Mouse (Mus musculus) right cerebral cortex, postnatal 36 days (tissue): ENCODE measurements at regions not wholly inside any gene's neighbourhood (a gene's known extent, or its start where the extent isn't known, plus 50 kb on each side); places are given as distances from the start of the nearest gene placed in this dataset.

ENCODE experiments used
- DNase-seq, 2 experiments: peaks; one replicate each; pipeline ENCODE4 v3.0.0; 2022; ENCODE audit warnings: low spot score in 2 of 2, mixed read lengths in 1 of 2

DNA sequence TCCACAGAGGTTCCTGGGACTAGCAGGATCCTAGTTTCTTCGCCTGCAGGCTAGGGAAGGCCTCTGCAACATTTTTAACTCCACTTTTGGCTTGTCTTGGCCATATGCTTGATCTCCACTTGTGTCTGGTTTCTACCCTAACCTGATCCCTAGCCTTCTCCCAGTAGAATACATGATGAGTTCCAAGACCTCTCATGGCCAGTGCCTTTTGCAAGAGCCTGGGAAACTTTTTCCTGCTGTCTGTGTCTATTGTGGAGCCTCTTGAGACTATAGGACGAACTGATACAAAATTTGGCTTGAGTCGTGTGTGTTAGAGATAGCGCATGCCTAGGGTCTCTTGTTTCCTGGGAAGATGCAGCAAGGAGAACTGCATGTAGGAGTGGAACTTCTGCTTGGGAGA is 119.3 kb downstream of the Cartpt start:
- no peak for DNase-seq

DNA sequence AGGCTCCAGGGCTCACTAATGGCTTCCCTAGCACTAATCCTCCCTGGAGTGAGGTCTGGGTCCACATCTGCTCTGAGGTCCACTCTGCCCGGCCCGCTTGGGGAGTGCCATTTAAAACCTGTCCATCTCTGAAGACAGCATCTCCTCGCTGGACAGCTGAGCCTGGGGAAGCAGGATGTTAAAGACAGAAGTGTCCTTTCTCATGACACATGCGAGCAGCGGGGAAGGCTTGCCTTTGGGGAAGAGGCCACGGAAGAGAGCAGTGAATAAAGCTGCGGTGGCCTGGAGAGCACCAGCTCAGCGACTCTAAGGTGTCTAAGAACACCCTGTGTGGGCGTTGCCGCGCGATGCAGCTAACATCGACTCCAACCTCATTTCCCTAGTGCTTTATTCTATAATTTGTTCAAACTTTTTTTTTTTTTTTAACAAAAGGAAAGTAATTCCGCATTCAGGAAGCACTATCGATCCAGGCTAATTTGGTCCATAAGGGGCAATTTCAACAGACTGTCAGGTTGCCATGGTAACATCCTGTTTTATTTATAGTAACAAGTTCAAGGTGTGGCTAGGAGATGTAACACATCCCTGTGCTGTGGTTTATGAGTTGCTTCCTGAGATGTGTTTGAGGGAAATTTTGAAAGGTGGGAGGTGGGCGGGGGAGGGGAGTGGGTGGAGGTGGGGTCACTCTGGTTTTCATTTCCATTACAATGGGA is 120.0 kb downstream of the Cartpt start:
- DNase-seq, result no peak

DNA sequence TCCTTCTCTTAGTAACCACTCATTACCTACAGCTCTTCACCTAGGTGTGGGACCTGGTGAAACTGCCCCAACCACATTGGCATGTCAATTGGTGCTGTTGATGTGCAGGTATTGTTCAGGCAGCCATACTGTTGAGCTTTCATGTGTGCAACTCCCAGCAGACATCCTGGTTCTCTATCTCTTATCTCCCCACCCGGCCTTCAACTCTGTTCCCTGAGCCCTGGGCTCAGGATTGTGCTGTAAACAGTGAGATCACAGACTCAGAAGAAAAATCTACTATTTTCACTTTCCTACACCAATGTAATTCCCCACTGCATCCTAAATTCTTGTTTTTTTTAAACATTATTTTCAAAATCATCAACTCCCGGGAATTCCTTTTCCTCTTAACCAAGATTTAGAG is 122.1 kb downstream of the Cartpt start:
- no peak for DNase-seq

DNA sequence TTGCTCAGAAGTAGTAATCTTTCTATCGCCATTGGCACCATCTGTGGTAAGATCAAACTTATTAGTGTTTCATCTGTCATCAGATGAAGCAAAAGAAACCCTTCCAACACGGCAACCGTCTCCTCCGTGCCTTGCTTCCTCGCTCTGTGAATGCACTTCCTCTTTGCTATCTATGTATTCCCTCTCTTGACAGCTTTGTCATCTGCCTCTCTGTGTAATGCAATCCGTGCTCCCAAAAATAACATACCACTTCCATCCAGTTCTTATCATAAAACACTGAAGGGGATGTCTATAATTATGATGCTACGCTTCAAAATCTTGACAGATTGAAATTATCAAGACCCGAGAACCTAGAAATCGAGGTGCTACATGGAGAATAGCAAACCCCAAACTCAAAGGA is 123.2 kb downstream of the Cartpt start:
- DNase-seq, result no peak

DNA sequence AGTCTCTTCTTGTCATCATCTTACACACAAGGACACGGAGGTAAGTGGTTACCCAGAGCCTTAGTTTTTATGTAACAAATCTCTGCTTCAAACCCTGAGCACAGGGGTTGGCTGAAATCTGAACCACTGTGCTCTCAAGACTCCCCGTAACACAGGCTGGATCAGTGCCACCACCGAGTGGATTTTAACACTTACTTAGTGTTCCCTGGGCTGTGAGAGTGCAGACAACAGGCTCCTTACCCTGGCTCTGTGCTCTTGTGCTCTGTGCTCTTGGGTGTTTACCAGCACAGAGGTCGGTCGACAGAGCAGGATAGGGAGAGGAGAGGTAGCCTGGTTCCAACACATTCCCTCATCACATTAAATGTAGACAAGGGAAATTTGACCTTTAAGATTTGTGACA is 134.9 kb downstream of the Cartpt start:
- DNase-seq, result no peak

DNA sequence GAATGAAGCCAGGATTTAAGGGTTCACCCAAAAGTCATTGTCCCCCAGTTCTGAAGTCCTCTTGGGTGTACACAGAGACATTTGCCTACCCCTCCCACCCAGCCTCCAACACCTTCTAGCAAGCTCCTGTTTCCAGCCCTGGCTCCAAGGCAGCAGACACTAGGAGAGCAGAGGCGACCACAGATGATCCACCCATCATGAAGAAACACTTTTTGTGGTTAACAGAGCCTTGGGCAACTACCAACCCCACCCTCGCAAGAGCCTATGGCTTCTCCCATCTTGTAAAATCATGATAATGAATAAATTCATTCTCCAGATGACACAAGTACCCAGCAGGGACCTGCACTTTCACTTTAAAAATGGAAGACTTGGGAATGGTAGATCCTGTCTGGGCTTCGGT is 136.1 kb downstream of the Cartpt start:
- no peak for DNase-seq

DNA sequence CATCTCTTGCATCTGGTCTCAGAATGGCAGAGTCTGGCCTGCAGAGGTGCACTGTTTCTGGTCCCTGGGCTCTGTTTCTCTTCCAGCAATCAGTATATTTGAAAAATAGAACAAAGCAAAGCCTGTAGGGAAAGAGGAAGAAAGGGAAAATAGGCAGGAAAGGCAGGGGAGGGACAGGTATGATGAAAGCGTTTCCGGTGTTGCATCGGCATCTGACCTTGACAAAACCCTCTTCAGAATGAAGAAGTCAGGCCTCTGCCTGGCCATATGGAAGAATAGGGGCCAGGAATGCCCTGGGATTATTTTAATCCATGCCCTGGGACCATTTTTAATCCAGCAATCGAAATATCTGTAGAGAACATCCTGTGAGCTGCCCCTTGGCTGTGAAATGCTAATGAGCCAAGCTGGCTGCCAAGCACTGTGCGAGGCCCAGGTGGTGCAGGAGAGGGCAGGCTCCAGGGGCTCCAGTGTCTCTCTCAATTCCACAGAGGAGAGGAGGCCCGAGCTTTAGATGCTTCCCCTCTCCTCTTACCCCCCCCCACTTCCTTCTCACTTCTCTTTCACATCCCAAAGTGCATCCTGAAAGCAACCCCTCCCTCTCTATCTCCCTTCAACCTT is 136.7 kb downstream of the Cartpt start:
- DNase-seq, result no peak

DNA sequence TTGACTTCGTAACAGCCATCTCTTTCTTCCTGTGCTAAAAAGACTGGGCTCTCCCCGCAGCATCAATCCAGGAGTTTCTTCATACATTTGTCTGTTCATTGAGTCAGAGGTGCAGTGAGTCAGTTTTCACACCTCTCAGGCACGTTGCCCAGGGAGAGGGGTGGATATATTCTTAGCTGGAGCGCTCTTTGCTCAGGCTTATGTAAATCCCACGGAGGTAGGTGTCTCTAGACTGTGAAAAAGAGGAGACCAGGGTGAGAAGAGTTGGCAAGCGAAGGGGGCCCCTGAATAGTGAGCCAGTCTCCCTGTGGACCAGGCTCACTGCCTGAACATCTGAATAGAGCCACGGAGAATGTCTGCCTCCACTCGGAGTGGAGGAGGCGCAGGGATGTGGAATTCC is 139.0 kb downstream of the Cartpt start:
- DNase-seq, result peak; percentile 87 to 91

DNA sequence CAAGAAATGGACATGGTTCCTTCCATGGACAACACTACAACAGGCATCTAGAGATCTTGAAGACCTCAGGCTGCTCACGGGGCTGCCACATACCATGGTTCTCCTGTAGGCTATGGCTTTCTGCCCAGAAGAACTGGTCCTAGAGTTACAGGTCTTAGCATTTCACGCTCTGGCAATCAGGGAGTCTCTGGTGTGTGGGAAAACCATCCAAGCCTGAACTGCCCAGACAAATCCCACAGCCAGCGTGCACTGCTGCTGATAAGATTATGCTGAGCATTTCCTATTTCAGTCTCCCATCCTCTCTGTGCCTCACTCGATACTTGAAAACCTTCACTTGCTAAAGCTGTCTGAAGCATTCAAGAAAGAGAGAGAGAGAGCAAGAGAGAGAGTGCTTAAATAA is 139.5 kb downstream of the Cartpt start:
- DNase-seq, result no peak

DNA sequence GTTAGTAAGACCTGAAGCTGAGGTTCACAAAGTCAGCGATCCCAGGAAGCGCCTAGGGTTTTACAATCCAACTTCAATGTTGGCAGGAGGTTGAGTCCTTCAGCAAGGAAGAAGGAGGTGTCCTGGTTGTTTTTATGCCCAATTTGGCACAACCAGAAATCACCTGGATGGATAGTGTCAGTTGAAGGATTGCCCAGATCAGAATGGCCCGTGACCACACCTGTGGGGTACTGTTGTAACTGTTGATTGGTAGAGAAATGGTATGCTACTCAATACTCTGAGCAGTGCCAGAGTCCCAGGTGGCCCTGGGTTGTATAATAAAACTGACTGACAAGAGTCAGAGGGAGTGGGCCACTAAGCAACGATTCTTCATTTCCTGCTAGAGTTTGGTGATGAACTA is 140.2 kb downstream of the Cartpt start:
- DNase-seq, result no peak

DNA sequence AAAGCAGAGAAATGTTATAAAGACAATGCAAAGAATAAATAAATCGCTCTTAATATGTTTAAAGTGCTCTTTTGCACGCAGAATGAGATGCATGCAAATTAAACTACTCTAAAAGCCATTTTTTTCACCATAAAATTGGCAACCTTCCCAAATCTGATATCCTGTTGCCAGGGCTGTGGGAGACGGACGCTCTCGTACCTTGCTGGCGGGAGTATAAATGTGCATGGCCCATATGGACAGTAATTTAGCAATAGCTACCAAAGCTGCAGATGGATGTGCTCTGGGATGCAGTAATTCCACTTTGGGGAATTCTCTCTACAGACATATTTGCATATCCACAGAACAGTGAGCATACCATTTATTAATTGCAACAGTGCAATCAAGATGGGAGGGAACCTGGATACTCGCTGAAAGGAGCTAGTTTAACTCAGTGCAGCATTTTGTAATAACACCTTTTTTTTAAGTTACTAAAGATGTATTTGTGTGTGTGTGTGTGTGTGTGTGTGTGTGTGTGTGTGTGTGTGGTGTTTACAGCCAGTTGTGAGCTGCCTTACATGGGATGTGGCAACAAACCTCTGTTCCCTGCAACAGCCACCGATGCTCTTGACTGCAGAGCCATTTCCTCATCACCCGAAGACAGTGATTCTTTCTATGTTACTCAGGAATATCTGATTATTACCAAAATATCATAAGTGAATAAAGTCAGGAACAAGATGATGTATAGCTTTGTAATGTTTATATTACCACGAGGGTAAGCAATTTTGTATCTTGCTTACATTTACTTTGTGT is 141.4 kb downstream of the Cartpt start:
- no peak for DNase-seq

DNA sequence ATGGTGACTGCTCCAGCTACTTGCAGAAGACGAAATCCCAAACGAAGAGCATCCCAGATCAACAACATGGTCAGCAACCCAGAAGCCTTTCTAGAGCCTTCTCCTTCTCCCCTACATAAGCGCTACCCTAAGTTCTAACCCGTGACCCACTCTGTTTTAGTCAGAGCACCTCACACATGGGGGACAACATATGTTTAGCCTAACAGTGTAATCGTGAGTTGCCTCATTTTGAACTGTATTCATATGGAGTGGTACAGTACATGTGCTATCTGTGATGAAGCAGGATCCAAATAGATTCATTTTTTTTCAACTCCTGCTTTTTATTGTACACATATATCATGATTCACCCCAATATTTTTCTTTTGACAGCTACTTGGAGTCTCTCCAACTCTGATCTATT is 146.2 kb downstream of the Cartpt start:
- DNase-seq, result no peak

DNA sequence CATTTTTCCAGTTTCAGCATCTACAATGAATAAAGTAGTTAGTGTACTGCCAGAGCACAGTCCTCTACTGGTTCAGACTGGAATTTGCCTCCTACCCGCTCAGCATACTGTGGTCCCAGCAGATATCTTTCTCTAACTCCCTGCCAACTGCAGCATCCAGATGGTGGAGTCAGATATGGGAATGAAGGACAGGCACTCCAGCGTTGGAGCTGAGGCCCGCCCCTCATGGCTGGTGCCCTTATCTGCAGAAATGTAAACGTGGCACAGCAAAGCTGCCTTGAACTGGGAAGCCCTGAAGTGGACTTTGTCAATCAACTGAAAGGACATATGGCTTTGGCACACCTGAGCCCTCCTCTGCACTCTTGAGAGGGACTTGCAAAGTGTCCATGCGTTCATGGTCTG is 146.6 kb downstream of the Cartpt start:
- no peak for DNase-seq

DNA sequence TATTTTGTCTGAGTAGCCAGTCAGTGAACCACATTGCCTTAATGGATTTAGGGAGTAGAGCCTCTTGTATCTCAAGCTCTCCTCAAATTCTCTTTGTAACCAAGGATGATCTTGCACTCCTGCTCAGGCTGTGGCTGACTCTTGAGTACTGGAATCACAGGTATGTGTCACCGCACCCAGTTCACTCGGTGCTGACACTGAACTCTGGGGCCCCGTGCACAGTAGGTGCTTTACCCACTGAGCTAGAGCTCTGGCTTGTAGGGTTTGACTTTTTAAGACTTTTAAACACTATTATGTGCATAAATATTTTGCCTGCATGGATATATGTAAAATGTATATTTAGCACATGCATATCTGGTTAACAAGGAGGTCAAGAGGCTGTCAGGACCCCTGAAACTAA is 147.4 kb downstream of the Cartpt start:
- DNase-seq, result no peak

DNA sequence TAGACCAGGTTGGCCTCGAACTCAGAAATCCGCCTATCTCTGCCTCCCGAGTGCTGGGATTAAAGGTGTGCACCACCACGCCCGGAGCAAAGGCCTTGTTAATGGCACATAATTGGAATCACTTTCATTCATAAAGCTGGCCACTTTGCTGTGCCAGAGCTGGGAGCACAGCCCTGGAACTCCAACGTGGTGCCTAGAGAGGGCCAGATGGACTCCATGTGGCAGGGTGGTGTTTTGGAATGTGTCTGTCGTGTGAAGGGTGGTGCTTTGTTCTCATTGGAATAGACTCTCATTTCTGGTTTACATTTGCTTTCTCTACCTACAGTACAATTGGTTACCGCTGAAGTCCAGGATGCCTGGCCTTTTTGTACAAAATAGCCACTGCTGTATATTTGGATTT is 150.2 kb downstream of the Cartpt start:
- DNase-seq, result no peak

DNA sequence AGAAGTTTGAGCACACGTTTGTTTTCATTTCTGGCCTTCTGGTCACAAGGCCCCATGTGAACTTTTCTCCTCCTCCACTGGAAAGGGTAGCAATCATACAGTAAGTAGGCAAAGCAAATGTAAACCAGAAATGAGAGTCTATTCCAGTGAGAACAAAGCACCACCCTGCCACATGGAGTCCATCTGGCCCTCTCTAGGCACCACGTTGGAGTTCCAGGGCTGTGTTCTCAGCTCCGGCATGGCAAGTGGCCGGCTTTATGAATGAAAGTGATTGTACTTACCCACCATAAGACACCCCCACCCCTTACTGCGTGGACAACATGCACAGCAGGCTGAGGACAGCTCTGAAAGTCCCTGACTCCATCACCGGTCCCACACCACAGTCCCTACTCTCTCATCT is 151.5 kb downstream of the Cartpt start:
- no peak for DNase-seq

DNA sequence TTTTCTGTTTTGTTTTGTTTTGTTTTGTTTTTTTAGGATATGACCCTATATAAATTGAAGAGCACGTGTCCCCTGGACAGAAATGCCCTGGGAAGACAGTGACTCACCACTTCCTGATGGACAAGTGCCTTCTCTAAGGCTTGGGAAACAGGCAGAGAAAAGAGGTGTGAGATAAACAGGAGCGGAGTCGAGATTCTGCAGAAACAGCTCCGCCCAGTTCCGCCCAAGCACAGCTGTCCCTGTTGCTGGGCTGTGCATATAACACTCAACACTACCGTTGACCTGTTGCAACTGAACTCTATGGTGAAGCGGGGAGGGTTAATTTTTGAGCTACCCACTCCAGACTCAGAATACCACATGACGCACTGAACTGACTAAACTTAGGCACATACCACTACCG is 152.8 kb downstream of the Cartpt start:
- DNase-seq, result no peak

DNA sequence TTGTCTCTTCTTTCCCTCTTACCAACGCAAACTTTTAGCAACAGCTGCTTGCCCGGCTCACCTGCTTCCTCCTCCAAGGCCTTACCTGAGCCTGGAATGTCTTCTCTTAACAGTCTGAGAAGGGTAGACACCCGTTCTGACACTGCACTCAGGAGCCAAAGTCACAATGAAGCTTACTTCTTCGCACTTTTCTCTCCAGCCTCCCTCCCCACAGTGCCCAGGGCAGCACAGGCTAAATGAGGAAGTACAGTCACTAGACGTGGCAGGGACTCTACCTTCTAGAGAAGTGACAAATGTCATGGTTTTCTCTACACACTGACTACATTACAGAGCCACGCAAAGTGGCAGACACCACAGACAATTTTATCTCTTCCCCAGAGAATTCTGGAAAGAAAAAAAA is 155.4 kb downstream of the Cartpt start:
- no peak for DNase-seq

DNA sequence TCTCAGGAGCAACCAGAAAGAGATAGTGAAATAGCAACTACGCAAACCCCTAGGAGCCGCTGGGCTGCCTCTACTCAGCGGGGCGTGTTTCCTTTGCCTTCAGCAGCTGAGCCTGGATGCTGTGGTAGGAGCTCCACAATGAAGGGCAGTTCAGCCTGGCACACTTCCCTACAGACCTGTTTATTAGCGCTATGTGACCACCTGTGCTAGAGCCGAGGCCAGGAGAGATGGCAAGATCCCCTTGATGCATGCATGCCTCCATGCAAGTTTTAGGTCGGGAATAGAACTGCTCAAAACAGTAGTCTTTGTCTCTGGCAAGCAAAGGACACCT is 156.1 kb downstream of the Cartpt start:
- DNase-seq, result no peak

DNA sequence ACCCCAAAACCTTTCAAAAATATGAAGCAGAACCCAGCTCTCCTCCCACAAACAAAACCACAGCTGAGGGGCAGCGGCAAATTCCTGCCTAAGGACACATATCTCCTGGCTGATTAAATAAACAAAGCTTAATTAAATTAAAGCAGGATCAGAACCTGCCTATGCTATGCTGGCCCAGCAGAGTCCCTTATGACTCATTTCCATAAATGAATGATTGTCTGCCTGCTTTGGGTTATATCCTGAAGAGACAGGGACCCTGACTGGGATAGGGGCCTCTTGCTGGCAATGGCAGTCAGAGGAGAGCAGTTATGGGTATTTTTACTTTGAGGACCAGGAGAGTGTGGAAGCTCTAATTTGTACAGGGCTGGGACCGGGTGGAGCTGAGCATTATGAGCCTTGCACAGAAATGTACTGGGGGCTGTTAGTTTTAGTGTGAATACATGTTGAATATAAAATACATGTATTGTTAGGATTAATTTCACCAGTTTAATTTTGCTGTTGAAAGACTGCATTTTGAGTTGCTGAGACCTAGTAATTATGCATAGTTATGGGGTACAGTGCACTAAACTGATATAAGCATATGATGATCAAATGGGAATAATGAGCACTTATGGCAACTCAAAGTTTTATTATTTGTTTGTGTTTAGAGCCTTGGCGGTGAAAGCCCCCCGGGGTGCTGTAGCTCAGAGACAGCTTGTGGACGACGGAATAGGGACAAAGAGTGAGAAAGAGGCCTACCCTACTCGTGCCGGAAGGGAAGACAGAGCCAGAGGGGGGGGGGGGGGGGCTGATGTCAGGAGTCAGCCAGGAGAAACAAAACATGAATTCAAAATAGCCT is 156.7 kb downstream of the Cartpt start:
- DNase-seq, result no peak

DNA sequence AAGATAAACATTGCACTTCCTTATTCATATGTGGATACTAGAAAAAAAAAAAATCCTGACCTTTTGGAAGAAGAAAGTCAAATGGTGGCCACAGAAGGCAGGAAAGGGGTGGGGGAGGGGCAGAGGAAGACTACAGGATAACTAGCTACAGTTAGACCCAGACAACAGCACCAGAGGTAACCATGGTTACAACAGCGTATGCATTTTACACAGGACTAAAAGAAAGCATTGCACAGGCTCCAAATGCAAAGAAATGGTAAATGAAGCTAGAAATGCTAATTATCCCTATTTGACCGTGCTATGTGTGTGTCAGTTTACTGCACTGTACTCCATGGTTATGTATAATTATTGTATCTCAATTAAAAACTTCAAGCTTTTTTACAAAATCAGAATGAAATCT is 158.4 kb downstream of the Cartpt start:
- no peak for DNase-seq

DNA sequence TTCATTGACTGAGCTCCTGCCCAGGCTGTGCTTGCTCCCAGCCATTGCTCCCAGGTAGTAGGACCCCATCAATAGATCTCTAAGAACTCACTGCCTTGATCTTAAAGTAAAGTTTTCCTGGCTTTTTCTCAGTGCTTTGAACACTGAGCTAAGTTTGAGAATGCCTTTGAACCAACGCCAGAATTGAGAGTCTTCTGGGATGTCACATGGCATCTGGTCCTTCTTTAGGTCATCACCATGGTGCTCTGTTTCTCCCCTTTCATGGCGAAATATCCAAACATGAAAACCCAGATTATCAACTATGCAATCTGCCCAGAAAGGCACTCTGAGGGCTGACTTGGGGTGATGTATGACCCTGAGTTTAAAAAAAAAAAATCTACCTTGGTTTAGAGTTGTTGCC is 158.9 kb downstream of the Cartpt start:
- no peak for DNase-seq
